Mouse (Mus musculus): ENCODE results near the gene Car10. TPM values are rescaled to one million over a fixed set of nuclear protein-coding genes. Genes with fewer than 3 reads are reported as not detected.

Gene Car10
- polyA plus RNA-seq, 1 experiment = 0.55 TPM

DNA sequence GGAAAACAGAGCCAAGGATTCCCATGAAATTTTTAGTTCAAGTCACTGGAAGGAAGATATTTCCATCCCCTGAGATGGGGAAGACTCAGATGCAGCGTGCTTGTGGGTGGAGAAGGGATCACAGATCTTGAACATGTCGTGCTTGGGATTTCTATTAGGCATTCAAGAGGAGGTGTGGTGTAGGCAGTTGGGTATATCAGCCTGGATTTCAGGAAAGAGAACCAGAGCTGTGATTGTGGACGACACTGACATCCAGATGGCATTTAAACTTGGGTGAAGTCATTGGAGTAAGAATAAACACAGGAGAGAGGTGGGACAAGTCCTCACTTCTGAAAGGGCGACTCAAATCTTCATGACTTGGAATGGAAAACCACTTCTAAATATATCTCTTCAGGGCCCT, 490.0 kb downstream of the Car10 start:
- no peaks in the 10 kb centered on the region for H3K4me1 ChIP-seq (ENCODE audit: control insufficient read depth, insufficient read depth, low read length)
- no peak overlapping the region for H3K27ac ChIP-seq (ENCODE audit: control insufficient read depth, insufficient read depth, low read depth, low read length, poor library complexity)
- 65% methylated on average over 4 of the region's 4 CpGs for WGBS
- TF ChIP-seq CTCF (IDR thresholded peaks at IDR 0.05; ENCODE audit: control insufficient read depth, insufficient read depth, low read length) (no peak), POLR2A (IDR thresholded peaks at IDR 0.05; ENCODE audit: borderline replicate concordance, control insufficient read depth, low read depth, low read length) (no peak)
- no peak overlapping the region for H3K4me3 ChIP-seq (replicated peaks; ENCODE audit: control insufficient read depth, low read depth, low read length)

DNA sequence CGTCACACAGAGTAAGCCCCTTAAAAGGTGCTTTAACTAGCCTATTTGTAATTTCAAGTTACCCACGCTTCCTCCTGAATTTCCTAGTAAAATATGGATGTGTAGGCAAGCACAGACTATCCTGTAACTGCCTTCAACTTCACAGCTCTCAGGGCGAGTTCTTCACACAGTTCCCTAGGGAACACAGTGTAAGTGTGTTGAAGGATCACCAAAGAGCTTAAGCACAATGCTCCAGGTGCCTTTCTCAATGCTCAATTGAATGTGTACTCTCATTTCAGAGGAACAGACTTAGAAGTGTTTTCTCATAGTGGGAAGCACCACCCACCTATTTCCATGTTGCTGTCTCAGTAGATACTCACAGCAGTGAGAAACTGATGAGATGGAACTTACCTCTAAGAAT, 492.8 kb downstream of the Car10 start:
- 60% methylated on average over 3 of the region's 3 CpGs for WGBS

DNA sequence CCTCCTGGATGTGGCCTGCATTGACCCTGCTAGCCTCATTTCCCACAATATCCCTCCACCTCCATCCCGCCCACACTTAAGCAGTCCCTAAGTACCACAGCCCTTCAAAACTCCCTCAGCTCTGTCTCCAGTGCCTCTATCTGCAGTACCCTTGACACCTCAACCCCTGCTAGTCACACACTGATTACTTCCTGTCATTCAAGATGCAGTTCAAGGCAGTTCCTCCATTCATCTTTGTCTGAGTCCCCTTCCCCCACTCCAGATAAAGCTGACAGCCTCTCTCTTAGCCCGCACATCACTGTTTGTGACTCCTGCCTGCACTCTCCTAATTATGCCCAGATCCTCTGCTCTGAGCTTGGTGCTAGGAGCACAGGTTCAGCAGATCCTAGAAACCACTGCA, 496.2 kb downstream of the Car10 start:
- no peak for TF ChIP-seq CTCF (IDR thresholded peaks at IDR 0.05; ENCODE audit: control insufficient read depth, insufficient read depth, low read length)
- no peak for TF ChIP-seq POLR2A (IDR thresholded peaks at IDR 0.05; ENCODE audit: borderline replicate concordance, control insufficient read depth, low read depth, low read length)
- Histone ChIP-seq H3K4me1 (ENCODE audit: control insufficient read depth, insufficient read depth, low read length) (no peaks in the 10 kb centered on the region), H3K4me3 (replicated peaks; ENCODE audit: control insufficient read depth, low read depth, low read length) (no peak overlapping the region), H3K27ac (ENCODE audit: control insufficient read depth, insufficient read depth, low read depth, low read length, poor library complexity) (no peak overlapping the region)
- 23% methylated on average over 2 of the region's 2 CpGs for WGBS

More for the DNA sequence above, 492.8 kb downstream of the Car10 start:
- Histone ChIP-seq H3K27ac (ENCODE audit: control insufficient read depth, insufficient read depth, low read depth, low read length, poor library complexity) (no peak overlapping the region), H3K4me3 (replicated peaks; ENCODE audit: control insufficient read depth, low read depth, low read length) (no peak overlapping the region), H3K4me1 (ENCODE audit: control insufficient read depth, insufficient read depth, low read length) (no peaks in the 10 kb centered on the region)
- TF ChIP-seq POLR2A (IDR thresholded peaks at IDR 0.05; ENCODE audit: borderline replicate concordance, control insufficient read depth, low read depth, low read length) (no peak), CTCF (IDR thresholded peaks at IDR 0.05; ENCODE audit: control insufficient read depth, insufficient read depth, low read length) (no peak)

DNA sequence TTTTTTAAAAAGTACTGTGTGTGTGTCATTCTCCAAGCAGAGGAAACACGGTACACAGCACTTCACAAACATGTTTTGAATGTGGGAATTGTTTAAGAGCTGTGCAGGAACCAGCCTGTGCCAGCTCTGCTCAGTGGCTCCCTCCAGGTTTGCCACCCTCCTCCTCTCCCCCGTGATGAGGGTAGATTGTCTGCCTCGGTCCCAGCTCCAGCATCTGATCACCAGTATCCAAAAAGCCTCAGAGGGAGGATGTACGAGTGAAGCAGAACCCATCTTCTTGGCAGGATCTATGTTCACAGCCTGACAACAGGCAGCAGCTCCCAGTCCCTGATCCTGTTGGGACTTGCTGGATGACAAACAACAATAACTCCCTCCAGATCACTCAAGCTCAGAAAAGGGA, 500.3 kb downstream of the Car10 start:
- Histone ChIP-seq H3K4me1 (ENCODE audit: control insufficient read depth, insufficient read depth, low read length) (no peaks in the 10 kb centered on the region), H3K4me3 (replicated peaks; ENCODE audit: control insufficient read depth, low read depth, low read length) (no peak overlapping the region), H3K27ac (ENCODE audit: control insufficient read depth, insufficient read depth, low read depth, low read length, poor library complexity) (no peak overlapping the region)
- 62% methylated on average over 4 of the region's 4 CpGs for WGBS
- TF ChIP-seq CTCF (IDR thresholded peaks at IDR 0.05; ENCODE audit: control insufficient read depth, insufficient read depth, low read length) (no peak), POLR2A (IDR thresholded peaks at IDR 0.05; ENCODE audit: borderline replicate concordance, control insufficient read depth, low read depth, low read length) (no peak)

DNA sequence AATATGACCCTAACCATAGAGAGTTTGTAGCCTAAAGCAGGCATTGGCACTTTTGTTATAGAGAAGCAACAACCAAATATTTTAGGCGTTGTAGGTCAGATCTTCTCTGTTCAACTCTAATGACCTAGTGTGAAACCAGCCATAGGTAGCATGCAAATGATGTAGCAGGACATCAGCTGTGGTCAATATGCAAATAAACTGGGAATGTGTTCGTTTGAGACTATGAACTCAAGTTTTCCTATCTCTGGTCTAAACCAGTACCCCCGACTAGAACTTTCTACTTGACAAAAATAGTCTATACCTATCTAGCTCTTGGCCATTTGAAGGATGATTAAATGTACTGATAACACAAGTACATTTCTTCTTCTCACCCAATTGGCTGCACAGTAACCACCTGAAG, 501.9 kb downstream of the Car10 start:
- Histone ChIP-seq H3K27ac (ENCODE audit: control insufficient read depth, insufficient read depth, low read depth, low read length, poor library complexity) (no peak overlapping the region), H3K4me1 (ENCODE audit: control insufficient read depth, insufficient read depth, low read length) (no peaks in the 10 kb centered on the region), H3K4me3 (replicated peaks; ENCODE audit: control insufficient read depth, low read depth, low read length) (no peak overlapping the region)
- 79% methylated on average over 3 of the region's 3 CpGs for WGBS
- TF ChIP-seq POLR2A (IDR thresholded peaks at IDR 0.05; ENCODE audit: borderline replicate concordance, control insufficient read depth, low read depth, low read length) = no peak
- no peak for TF ChIP-seq CTCF (IDR thresholded peaks at IDR 0.05; ENCODE audit: control insufficient read depth, insufficient read depth, low read length)

DNA sequence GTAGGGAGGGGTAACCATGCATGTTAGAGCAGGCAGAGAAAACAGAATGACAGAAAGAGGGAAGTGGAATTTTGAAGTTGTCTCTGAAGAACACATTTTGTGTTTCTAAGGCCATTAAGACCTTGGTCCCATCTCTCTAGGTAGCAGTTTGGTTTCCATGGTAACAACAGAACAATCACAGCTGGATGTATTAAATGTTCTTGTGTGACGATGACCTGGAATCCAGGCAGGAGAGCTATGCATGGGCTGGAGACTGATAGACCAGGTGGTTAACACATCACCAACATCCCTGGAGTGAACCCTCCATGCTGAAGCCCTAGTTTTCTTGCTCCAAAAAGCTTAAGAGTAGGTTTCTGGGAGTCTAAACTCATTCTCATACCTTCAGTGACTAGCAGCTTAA, 505.7 kb downstream of the Car10 start:
- Histone ChIP-seq H3K4me3 (replicated peaks; ENCODE audit: control insufficient read depth, low read depth, low read length) (no peak overlapping the region), H3K27ac (ENCODE audit: control insufficient read depth, insufficient read depth, low read depth, low read length, poor library complexity) (no peak overlapping the region), H3K4me1 (ENCODE audit: control insufficient read depth, insufficient read depth, low read length) (no peaks in the 10 kb centered on the region)
- TF ChIP-seq CTCF (IDR thresholded peaks at IDR 0.05; ENCODE audit: control insufficient read depth, insufficient read depth, low read length) (no peak), POLR2A (IDR thresholded peaks at IDR 0.05; ENCODE audit: borderline replicate concordance, control insufficient read depth, low read depth, low read length) (no peak)
- WGBS = 93% methylated on average over 1 of the region's 1 CpGs

DNA sequence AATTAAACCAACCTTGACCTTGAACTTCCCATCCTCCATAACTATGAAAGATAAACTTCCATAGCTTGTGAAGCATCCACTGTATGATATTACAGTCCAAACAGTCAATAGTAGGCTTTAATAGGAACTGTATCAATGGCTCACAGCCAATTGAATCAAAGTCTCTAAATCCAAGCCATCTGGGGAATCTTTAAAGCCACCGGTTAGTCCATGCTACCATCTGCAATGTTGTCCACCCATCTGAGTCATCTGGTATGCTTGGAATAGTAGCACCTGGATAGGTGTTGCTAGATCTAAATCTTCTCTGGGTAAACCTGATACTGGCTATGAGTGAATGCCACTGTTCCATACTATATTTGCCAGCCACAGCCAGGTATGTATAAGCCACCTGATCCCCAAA, 509.3 kb downstream of the Car10 start:
- H3K4me1 ChIP-seq (ENCODE audit: control insufficient read depth, insufficient read depth, low read length) = no peaks in the 10 kb centered on the region
- TF ChIP-seq POLR2A (IDR thresholded peaks at IDR 0.05; ENCODE audit: borderline replicate concordance, control insufficient read depth, low read depth, low read length) (no peak), CTCF (IDR thresholded peaks at IDR 0.05; ENCODE audit: control insufficient read depth, insufficient read depth, low read length) (no peak)
- WGBS = 78% methylated on average over 1 of the region's 1 CpGs

DNA sequence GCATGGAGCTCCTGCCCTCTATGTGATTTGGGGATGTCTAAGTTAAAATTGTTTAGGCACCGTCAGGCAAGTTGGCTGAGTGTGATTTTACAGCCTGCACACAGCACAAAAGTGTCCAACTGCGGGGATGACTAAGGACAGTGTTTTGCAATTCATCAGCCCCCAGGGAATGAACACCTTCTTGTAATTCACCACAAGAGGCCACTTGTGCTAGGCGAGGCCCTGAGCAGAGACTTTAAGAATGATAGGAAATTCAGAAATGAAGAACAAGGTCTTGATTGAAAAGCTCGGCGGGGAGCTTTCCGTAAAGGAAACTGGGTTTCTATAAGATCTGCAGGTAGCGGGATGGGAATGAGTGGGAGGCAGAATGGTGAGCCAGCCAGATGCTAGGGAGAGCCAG, 510.9 kb downstream of the Car10 start:
- no peak for TF ChIP-seq POLR2A (IDR thresholded peaks at IDR 0.05; ENCODE audit: borderline replicate concordance, control insufficient read depth, low read depth, low read length)
- TF ChIP-seq CTCF (IDR thresholded peaks at IDR 0.05; ENCODE audit: control insufficient read depth, insufficient read depth, low read length) = no peak
- Histone ChIP-seq H3K27ac (ENCODE audit: control insufficient read depth, insufficient read depth, low read depth, low read length, poor library complexity) (no peak overlapping the region), H3K4me1 (ENCODE audit: control insufficient read depth, insufficient read depth, low read length) (no peaks in the 10 kb centered on the region), H3K4me3 (replicated peaks; ENCODE audit: control insufficient read depth, low read depth, low read length) (no peak overlapping the region)
- WGBS = 61% methylated on average over 7 of the region's 7 CpGs

More for the DNA sequence above, 509.3 kb downstream of the Car10 start:
- no peak overlapping the region for H3K4me3 ChIP-seq (replicated peaks; ENCODE audit: control insufficient read depth, low read depth, low read length)
- H3K27ac ChIP-seq (ENCODE audit: control insufficient read depth, insufficient read depth, low read depth, low read length, poor library complexity) = no peak overlapping the region

DNA sequence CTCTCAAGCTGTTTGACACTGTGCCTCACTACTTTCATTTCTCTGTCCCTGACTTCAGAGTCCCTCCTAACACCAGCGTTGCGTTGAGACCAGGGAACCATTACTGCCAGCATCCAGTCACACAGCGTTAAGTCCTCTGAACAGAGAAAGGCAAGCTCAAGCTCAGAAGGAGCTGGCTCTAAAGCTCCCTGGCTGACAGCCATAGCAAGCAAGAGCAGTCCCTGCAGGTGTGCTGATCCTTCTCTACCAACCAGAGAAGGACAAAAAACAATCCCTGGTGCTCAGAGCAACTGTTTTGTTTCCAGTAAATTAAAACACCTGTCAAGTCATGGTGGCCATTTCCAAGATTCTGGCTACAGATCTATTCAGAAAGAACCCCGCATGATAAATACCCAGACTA, 514.2 kb downstream of the Car10 start:
- WGBS = 73% methylated on average over 4 of the region's 4 CpGs
- no peak for TF ChIP-seq POLR2A (IDR thresholded peaks at IDR 0.05; ENCODE audit: borderline replicate concordance, control insufficient read depth, low read depth, low read length)
- TF ChIP-seq CTCF (IDR thresholded peaks at IDR 0.05; ENCODE audit: control insufficient read depth, insufficient read depth, low read length) = no peak

More for the DNA sequence above, 514.2 kb downstream of the Car10 start:
- no peak overlapping the region for H3K27ac ChIP-seq (ENCODE audit: control insufficient read depth, insufficient read depth, low read depth, low read length, poor library complexity)
- no peak overlapping the region for H3K4me3 ChIP-seq (replicated peaks; ENCODE audit: control insufficient read depth, low read depth, low read length)
- no peaks in the 10 kb centered on the region for H3K4me1 ChIP-seq (ENCODE audit: control insufficient read depth, insufficient read depth, low read length)

Data from bone marrow, adult 2 months (tissue).